Mouse (Mus musculus): Measurements from ENCODE around the gene Cd86. TPM values are rescaled to one million over a fixed set of nuclear protein-coding genes. Genes with fewer than 3 reads are reported as not detected.

The Cd86 gene
- 2.8 TPM for polyA plus RNA-seq (2015; fragmentation: Illumina TruSeq; extraction: RNeasy Lipid Tissue Mini Kit (QIAGEN cat#74804); ENCODE audit: low read depth, low replicate concordance)

GRCm38 (mm10) chr16:36665782-36666181 is at the start of gene Cd86:
Cd86 (minus strand) TSS chr16:36666081.

GRCm38 (mm10) chr16:36693818-36694413 is 28.0 kb upstream of the Cd86 start, which contains the start of gene Ildr1:
Ildr1 (plus strand) TSS chr16:36693978.

DNA sequence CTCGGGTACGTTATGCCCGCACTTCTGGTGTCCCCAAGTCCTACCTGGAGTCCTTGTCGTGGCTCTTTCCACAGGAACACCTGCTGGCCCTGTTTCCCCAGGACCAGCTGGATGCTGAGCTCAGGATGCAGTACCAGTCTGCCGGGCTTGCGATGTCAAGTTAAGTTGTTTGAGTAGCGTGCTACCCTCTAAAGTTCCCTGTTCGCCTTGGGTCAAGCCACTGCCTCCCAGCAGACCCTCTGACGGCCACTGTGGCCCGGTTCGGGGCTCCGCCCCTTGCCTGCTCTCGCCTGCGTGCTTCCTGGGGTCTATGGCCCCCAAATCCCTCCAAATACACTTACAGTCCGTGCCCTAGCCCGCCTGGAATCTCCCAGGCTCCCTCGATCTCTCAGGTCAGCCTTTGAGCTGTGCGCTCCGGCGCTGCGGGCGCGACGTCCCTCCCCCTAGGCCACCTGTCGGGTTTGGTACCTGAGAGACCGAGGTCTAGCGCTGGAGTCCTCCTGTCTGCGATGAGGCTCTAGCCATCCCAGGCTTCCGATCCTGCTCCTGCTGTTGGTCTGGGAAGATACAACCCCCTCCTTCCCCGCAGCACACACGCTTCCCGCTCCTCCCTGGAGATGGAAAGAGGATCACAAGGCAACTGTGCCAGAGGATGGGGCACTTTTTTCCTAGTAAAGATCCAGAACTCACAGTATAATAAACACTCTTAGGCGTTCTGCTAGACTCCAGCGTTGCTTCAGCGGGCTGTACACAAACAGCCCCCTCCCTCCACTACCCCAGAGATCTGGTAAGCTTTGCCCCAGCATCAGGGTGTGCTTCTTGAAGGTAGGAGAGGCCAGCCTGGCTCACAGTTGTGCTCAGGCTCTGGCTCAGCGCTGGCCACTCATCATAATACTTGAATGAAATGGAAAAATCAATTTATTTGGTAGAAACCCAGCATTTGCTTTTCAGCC is 104.2 kb downstream of the Cd86 start, which contains the start of gene Casr:
Casr (minus strand) TSS at position 756 of the 953 bp plus-strand sequence.

Other genes with a start within 250 kb of the Cd86 start
- gene Stfa3, start 210.7 kb downstream of the Cd86 start, polyA plus RNA-seq (2015; fragmentation: Illumina TruSeq; extraction: RNeasy Lipid Tissue Mini Kit (QIAGEN cat#74804); ENCODE audit: low read depth, low replicate concordance) = not detected
- 0.19 TPM for gene Casr, start 103.9 kb downstream of the Cd86 start, polyA plus RNA-seq (2015; fragmentation: Illumina TruSeq; extraction: RNeasy Lipid Tissue Mini Kit (QIAGEN cat#74804); ENCODE audit: low read depth, low replicate concordance)
- 0.80 TPM for gene Ildr1, start 27.9 kb upstream of the Cd86 start, polyA plus RNA-seq (2015; fragmentation: Illumina TruSeq; extraction: RNeasy Lipid Tissue Mini Kit (QIAGEN cat#74804); ENCODE audit: low read depth, low replicate concordance)
- gene Slc15a2, start 118.9 kb upstream of the Cd86 start, polyA plus RNA-seq (2015; fragmentation: Illumina TruSeq; extraction: RNeasy Lipid Tissue Mini Kit (QIAGEN cat#74804); ENCODE audit: low read depth, low replicate concordance) = 33.7 TPM
- 62.9 TPM for gene Iqcb1, start 162.3 kb upstream of the Cd86 start, polyA plus RNA-seq (2015; fragmentation: Illumina TruSeq; extraction: RNeasy Lipid Tissue Mini Kit (QIAGEN cat#74804); ENCODE audit: low read depth, low replicate concordance)
- 1.4 TPM for gene Eaf2, start 208.9 kb upstream of the Cd86 start, polyA plus RNA-seq (2015; fragmentation: Illumina TruSeq; extraction: RNeasy Lipid Tissue Mini Kit (QIAGEN cat#74804); ENCODE audit: low read depth, low replicate concordance)
- 25.8 TPM for gene Golgb1, start 209.1 kb upstream of the Cd86 start, polyA plus RNA-seq (2015; fragmentation: Illumina TruSeq; extraction: RNeasy Lipid Tissue Mini Kit (QIAGEN cat#74804); ENCODE audit: low read depth, low replicate concordance)